Mouse (Mus musculus): Measurements from ENCODE around the gene Gm3298. TPM values are rescaled to one million over a fixed set of nuclear protein-coding genes. Genes with fewer than 3 reads are reported as not detected.

Gm3298 gene
- polyA plus RNA-seq (2017; shearing (Covaris generic)): not detected

DNA sequence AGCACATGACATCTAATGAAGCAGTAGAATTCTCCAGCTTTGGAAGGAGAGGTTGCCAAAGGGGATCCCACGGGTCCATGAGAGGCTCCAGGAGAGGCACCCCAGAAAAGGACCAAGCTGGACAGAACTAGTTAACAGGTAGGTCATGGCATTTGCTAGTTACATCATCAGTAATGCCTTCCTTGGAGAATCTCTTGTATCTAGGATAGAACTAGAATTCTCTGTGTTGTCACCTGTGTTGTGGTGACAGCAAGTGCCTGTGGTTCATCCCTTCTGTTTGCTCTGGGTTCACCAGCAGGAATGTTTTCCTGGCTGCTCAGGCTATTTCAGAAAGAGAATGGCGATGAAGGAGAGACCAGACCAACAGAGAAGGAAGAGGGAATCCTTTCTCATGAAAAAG, at the start of gene Gm3298:
Gene Gm3298, plus strand, starts transcription at position 301 of the 400 bp plus-strand sequence.

GRCm38 (mm10) chr14:4983635-4984034, 32.1 kb upstream of the Gm3298 start, which contains the start of gene Gm8297:
Gm8297 (plus strand) TSS chr14:4983935.

DNA sequence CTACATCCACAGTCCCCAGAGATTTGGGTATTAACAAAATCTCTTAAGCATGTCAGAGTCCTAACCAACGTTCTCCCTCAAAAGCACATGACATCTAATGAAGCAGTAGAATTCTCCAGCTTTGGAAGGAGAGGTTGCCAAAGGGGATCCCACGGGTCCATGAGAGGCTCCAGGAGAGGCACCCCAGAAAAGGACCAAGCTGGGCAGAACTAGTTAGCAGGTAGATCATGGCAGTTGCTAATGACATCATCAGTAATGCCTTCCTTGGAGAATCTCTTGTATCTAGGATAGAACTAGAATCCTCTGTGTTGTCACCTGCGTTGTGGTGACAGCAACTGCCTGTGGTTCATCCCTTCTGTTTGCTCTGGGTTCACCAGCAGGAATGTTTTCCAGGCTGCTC, 34.6 kb downstream of the Gm3298 start, which contains the start of gene 4930555G01Rik:
Gene 4930555G01Rik, plus strand, starts transcription at position 301 of the 400 bp plus-strand sequence.

Other genes with a start within 250 kb of the Gm3298 start
- gene Gm9602, start 239.6 kb upstream of the Gm3298 start, polyA plus RNA-seq (2017; shearing (Covaris generic)): not detected
- gene Gm3269, start 177.8 kb upstream of the Gm3298 start, polyA plus RNA-seq (2017; shearing (Covaris generic)): not detected
- gene Gm3264, start 160.3 kb upstream of the Gm3298 start, polyA plus RNA-seq (2017; shearing (Covaris generic)): 2.8 TPM
- gene Gm3278, start 123.5 kb upstream of the Gm3298 start, polyA plus RNA-seq (2017; shearing (Covaris generic)): not detected
- 0.44 TPM for gene Gm8297, start 32.0 kb upstream of the Gm3298 start, polyA plus RNA-seq (2017; shearing (Covaris generic))
- gene 4930555G01Rik, start 34.7 kb downstream of the Gm3298 start, polyA plus RNA-seq (2017; shearing (Covaris generic)): not detected
- gene Gm8281, start 55.1 kb downstream of the Gm3298 start, polyA plus RNA-seq (2017; shearing (Covaris generic)): 9.8 TPM
- 0.33 TPM for gene Gm8279, start 115.6 kb downstream of the Gm3298 start, polyA plus RNA-seq (2017; shearing (Covaris generic))
- not detected for gene Gm3317, start 148.6 kb downstream of the Gm3298 start, polyA plus RNA-seq (2017; shearing (Covaris generic))
- gene Gm8271, start 169.9 kb downstream of the Gm3298 start, polyA plus RNA-seq (2017; shearing (Covaris generic)): not detected
- not detected for gene Gm3526, start 244.7 kb downstream of the Gm3298 start, polyA plus RNA-seq (2017; shearing (Covaris generic))

Measured in inflammation-experienced regulatory T-cells, adult 16 weeks (primary cell).